Mouse (Mus musculus): ENCODE results near the gene Myo1a.

The Myo1a gene

GRCm38 (mm10) chr10:127675859-127676398, 29.0 kb upstream of the Myo1a start:
- DNase-seq = peak; percentile 63

- DNase-seq = peak; percentile 98
Observed at GRCm38 (mm10) chr10:127676691-127677548, 28.1 kb upstream of the Myo1a start.

GRCm38 (mm10) chr10:127677591-127678336, 27.2 kb upstream of the Myo1a start:
- peak; percentile 74 for DNase-seq

- no peak for DNase-seq
Observed at GRCm38 (mm10) chr10:127679208-127679607, 25.8 kb upstream of the Myo1a start.

- DNase-seq = peak; percentile 15
Observed at GRCm38 (mm10) chr10:127679881-127680280, 25.1 kb upstream of the Myo1a start.

- no peak for DNase-seq
Observed at GRCm38 (mm10) chr10:127682886-127683285, 22.1 kb upstream of the Myo1a start.

- no peak for DNase-seq
Observed at GRCm38 (mm10) chr10:127691053-127691452, 13.9 kb upstream of the Myo1a start.

- DNase-seq = peak; percentile 57
Observed at GRCm38 (mm10) chr10:127694636-127695035, 10.3 kb upstream of the Myo1a start.

GRCm38 (mm10) chr10:127695775-127696174, 9.2 kb upstream of the Myo1a start:
- DNase-seq = no peak

GRCm38 (mm10) chr10:127698966-127699365, 6.0 kb upstream of the Myo1a start:
- no peak for DNase-seq

- no peak for DNase-seq
Observed at GRCm38 (mm10) chr10:127703299-127703698, 1.7 kb upstream of the Myo1a start.

GRCm38 (mm10) chr10:127704293-127704692, 677 bp upstream of the Myo1a start:
- no peak for DNase-seq

- no peak for DNase-seq
Observed at GRCm38 (mm10) chr10:127705783-127706182, 813 bp downstream of the Myo1a start.

GRCm38 (mm10) chr10:127707721-127708120, 2.8 kb downstream of the Myo1a start:
- no peak for DNase-seq

- DNase-seq = no peak
Observed at GRCm38 (mm10) chr10:127708850-127709370, 3.9 kb downstream of the Myo1a start.

GRCm38 (mm10) chr10:127710331-127710730, 5.4 kb downstream of the Myo1a start:
- no peak for DNase-seq

- DNase-seq = no peak
Observed at GRCm38 (mm10) chr10:127712736-127713135, 7.8 kb downstream of the Myo1a start.

- DNase-seq = no peak
Observed at GRCm38 (mm10) chr10:127721671-127722418, 16.9 kb downstream of the Myo1a start.

- DNase-seq = no peak
Observed at GRCm38 (mm10) chr10:127724178-127724577, 19.2 kb downstream of the Myo1a start, which contains the start of gene Tac2. Gene Tac2 (plus strand): TSS chr10:127724478.

GRCm38 (mm10) chr10:127725136-127725535, 20.2 kb downstream of the Myo1a start:
- DNase-seq = no peak

GRCm38 (mm10) chr10:127728437-127728836, 23.5 kb downstream of the Myo1a start:
- DNase-seq = no peak

GRCm38 (mm10) chr10:127730285-127730932, 25.4 kb downstream of the Myo1a start:
- no peak for DNase-seq
